Mouse (Mus musculus): ENCODE measurements around the gene Zbtb38. TPM values are rescaled to one million over a fixed set of nuclear protein-coding genes. Genes with fewer than 3 reads are reported as not detected.

Gene Zbtb38
- polyA plus RNA-seq, 1 experiment from 2014 or later: 57.1 TPM

GRCm38 (mm10) chr9:96738563-96739355 lies 13.9 kb downstream of the Zbtb38 start:
- H3K9ac ChIP-seq (ENCODE audit: low read depth, low read length): no peak overlapping the region
- WGBS: 83% methylated on average over 13 of the region's 13 CpGs
- H3K27ac ChIP-seq (ENCODE audit: low read length): no peak overlapping the region
- no peak for ATAC-seq
- peaks cover 19% of the 10 kb centered on the region for H3K4me1 ChIP-seq (ENCODE audit: control insufficient read depth, insufficient read depth, low read length)
- no peaks in the 10 kb centered on the region for H3K36me3 ChIP-seq (ENCODE audit: control insufficient read depth, insufficient read depth, low read length)
- no peak overlapping the region for H3K4me3 ChIP-seq (ENCODE audit: low read depth, low read length)
- H3K27me3 ChIP-seq (ENCODE audit: control insufficient read depth, insufficient read depth, low read depth, low read length): no peaks in the 10 kb centered on the region
- no peak overlapping the region for H3K4me2 ChIP-seq (ENCODE audit: low read length)
- no peaks in the 10 kb centered on the region for H3K9me3 ChIP-seq (replicated peaks; ENCODE audit: control insufficient read depth, low read length, poor library complexity, severe bottlenecking)

- 43% methylated on average over 4 of the region's 4 CpGs for WGBS
Observed at GRCm38 (mm10) chr9:96735946-96736345, 16.7 kb downstream of the Zbtb38 start.

GRCm38 (mm10) chr9:96733425-96733717 lies 19.3 kb downstream of the Zbtb38 start:
- Histone ChIP-seq H3K4me3 (ENCODE audit: low read depth, low read length) (peak overlapping the region; percentile 48), H3K9me3 (replicated peaks; ENCODE audit: control insufficient read depth, low read length, poor library complexity, severe bottlenecking) (no peaks in the 10 kb centered on the region), H3K27ac (ENCODE audit: low read length) (peak overlapping the region; percentile 94), H3K4me1 (ENCODE audit: control insufficient read depth, insufficient read depth, low read length) (peaks cover 20% of the 10 kb centered on the region), H3K27me3 (ENCODE audit: control insufficient read depth, insufficient read depth, low read depth, low read length) (no peaks in the 10 kb centered on the region), H3K9ac (ENCODE audit: low read depth, low read length) (peak overlapping the region; percentile 71), H3K36me3 (ENCODE audit: control insufficient read depth, insufficient read depth, low read length) (no peaks in the 10 kb centered on the region), H3K4me2 (ENCODE audit: low read length) (peak overlapping the region; percentile 77)
- no peak for ATAC-seq
- WGBS: 88% methylated on average over 4 of the region's 4 CpGs

More at GRCm38 (mm10) chr9:96735946-96736345, 16.7 kb downstream of the Zbtb38 start:
- Histone ChIP-seq H3K9ac (ENCODE audit: low read depth, low read length) (no peak overlapping the region), H3K27ac (ENCODE audit: low read length) (no peak overlapping the region), H3K36me3 (ENCODE audit: control insufficient read depth, insufficient read depth, low read length) (no peaks in the 10 kb centered on the region), H3K27me3 (ENCODE audit: control insufficient read depth, insufficient read depth, low read depth, low read length) (no peaks in the 10 kb centered on the region), H3K9me3 (replicated peaks; ENCODE audit: control insufficient read depth, low read length, poor library complexity, severe bottlenecking) (no peaks in the 10 kb centered on the region), H3K4me2 (ENCODE audit: low read length) (no peak overlapping the region), H3K4me1 (ENCODE audit: control insufficient read depth, insufficient read depth, low read length) (peaks cover 16% of the 10 kb centered on the region), H3K4me3 (ENCODE audit: low read depth, low read length) (no peak overlapping the region)
- no peak for ATAC-seq

- peak; percentile 66 for ATAC-seq
- H3K4me3 ChIP-seq (ENCODE audit: low read depth, low read length): peak overlapping the region; percentile 48
- no peaks in the 10 kb centered on the region for H3K36me3 ChIP-seq (ENCODE audit: control insufficient read depth, insufficient read depth, low read length)
- peaks cover 25% of the 10 kb centered on the region for H3K4me1 ChIP-seq (ENCODE audit: control insufficient read depth, insufficient read depth, low read length)
- H3K27ac ChIP-seq (ENCODE audit: low read length): peak overlapping the region; percentile 94
- peak overlapping the region; percentile 71 for H3K9ac ChIP-seq (ENCODE audit: low read depth, low read length)
- H3K9me3 ChIP-seq (replicated peaks; ENCODE audit: control insufficient read depth, low read length, poor library complexity, severe bottlenecking): no peaks in the 10 kb centered on the region
- no peaks in the 10 kb centered on the region for H3K27me3 ChIP-seq (ENCODE audit: control insufficient read depth, insufficient read depth, low read depth, low read length)
- 36% methylated on average over 17 of the region's 17 CpGs for WGBS
- peak overlapping the region; percentile 77 for H3K4me2 ChIP-seq (ENCODE audit: low read length)
Observed at GRCm38 (mm10) chr9:96732644-96733424, 19.8 kb downstream of the Zbtb38 start.

GRCm38 (mm10) chr9:96731961-96732511 lies 20.6 kb downstream of the Zbtb38 start:
- H3K27me3 ChIP-seq (ENCODE audit: control insufficient read depth, insufficient read depth, low read depth, low read length): no peaks in the 10 kb centered on the region
- peak overlapping the region; percentile 77 for H3K4me2 ChIP-seq (ENCODE audit: low read length)
- H3K36me3 ChIP-seq (ENCODE audit: control insufficient read depth, insufficient read depth, low read length): no peaks in the 10 kb centered on the region
- ATAC-seq: peak; percentile 84
- peak overlapping the region; percentile 71 for H3K9ac ChIP-seq (ENCODE audit: low read depth, low read length)
- no peaks in the 10 kb centered on the region for H3K9me3 ChIP-seq (replicated peaks; ENCODE audit: control insufficient read depth, low read length, poor library complexity, severe bottlenecking)
- peaks cover 33% of the 10 kb centered on the region for H3K4me1 ChIP-seq (ENCODE audit: control insufficient read depth, insufficient read depth, low read length)
- 11% methylated on average over 14 of the region's 14 CpGs for WGBS
- H3K27ac ChIP-seq (ENCODE audit: low read length): peak overlapping the region; percentile 94
- peak overlapping the region; percentile 48 for H3K4me3 ChIP-seq (ENCODE audit: low read depth, low read length)

GRCm38 (mm10) chr9:96731039-96731895 lies 21.4 kb downstream of the Zbtb38 start:
- peaks cover 41% of the 10 kb centered on the region for H3K4me1 ChIP-seq (ENCODE audit: control insufficient read depth, insufficient read depth, low read length)

GRCm38 (mm10) chr9:96730311-96730625 lies 22.4 kb downstream of the Zbtb38 start:
- Histone ChIP-seq H3K27ac (ENCODE audit: low read length) (peak overlapping the region; percentile 93), H3K4me3 (ENCODE audit: low read depth, low read length) (peak overlapping the region; percentile 48), H3K9me3 (replicated peaks; ENCODE audit: control insufficient read depth, low read length, poor library complexity, severe bottlenecking) (no peaks in the 10 kb centered on the region), H3K4me2 (ENCODE audit: low read length) (peak overlapping the region; percentile 77), H3K9ac (ENCODE audit: low read depth, low read length) (peak overlapping the region; percentile 69), H3K27me3 (ENCODE audit: control insufficient read depth, insufficient read depth, low read depth, low read length) (no peaks in the 10 kb centered on the region), H3K4me1 (ENCODE audit: control insufficient read depth, insufficient read depth, low read length) (peaks cover 49% of the 10 kb centered on the region), H3K36me3 (ENCODE audit: control insufficient read depth, insufficient read depth, low read length) (no peaks in the 10 kb centered on the region)
- ATAC-seq: no peak
- 57% methylated on average over 2 of the region's 2 CpGs for WGBS

More at GRCm38 (mm10) chr9:96731039-96731895, 21.4 kb downstream of the Zbtb38 start:
- WGBS: 43% methylated on average over 19 of the region's 19 CpGs
- no peaks in the 10 kb centered on the region for H3K27me3 ChIP-seq (ENCODE audit: control insufficient read depth, insufficient read depth, low read depth, low read length)
- no peak for ATAC-seq
- H3K27ac ChIP-seq (ENCODE audit: low read length): peak overlapping the region; percentile 94
- H3K9ac ChIP-seq (ENCODE audit: low read depth, low read length): peak overlapping the region; percentile 71
- H3K36me3 ChIP-seq (ENCODE audit: control insufficient read depth, insufficient read depth, low read length): no peaks in the 10 kb centered on the region
- H3K9me3 ChIP-seq (replicated peaks; ENCODE audit: control insufficient read depth, low read length, poor library complexity, severe bottlenecking): no peaks in the 10 kb centered on the region
- peak overlapping the region; percentile 48 for H3K4me3 ChIP-seq (ENCODE audit: low read depth, low read length)
- H3K4me2 ChIP-seq (ENCODE audit: low read length): peak overlapping the region; percentile 77

GRCm38 (mm10) chr9:96729537-96730310 lies 22.9 kb downstream of the Zbtb38 start:
- Histone ChIP-seq H3K9me3 (replicated peaks; ENCODE audit: control insufficient read depth, low read length, poor library complexity, severe bottlenecking) (no peaks in the 10 kb centered on the region), H3K27me3 (ENCODE audit: control insufficient read depth, insufficient read depth, low read depth, low read length) (no peaks in the 10 kb centered on the region), H3K4me1 (ENCODE audit: control insufficient read depth, insufficient read depth, low read length) (peaks cover 47% of the 10 kb centered on the region), H3K4me2 (ENCODE audit: low read length) (peak overlapping the region; percentile 77), H3K9ac (ENCODE audit: low read depth, low read length) (peak overlapping the region; percentile 69), H3K36me3 (ENCODE audit: control insufficient read depth, insufficient read depth, low read length) (no peaks in the 10 kb centered on the region), H3K4me3 (ENCODE audit: low read depth, low read length) (peak overlapping the region; percentile 48), H3K27ac (ENCODE audit: low read length) (peak overlapping the region; percentile 93)
- 64% methylated on average over 10 of the region's 10 CpGs for WGBS
- no peak for ATAC-seq

All from midbrain, embryonic 16.5 days (tissue).